ENCODE assay signal across 30 mouse cellular contexts in genomic region chr3:69885866-69886265, GRCm38 (mm10). TPM values are rescaled to one million over a fixed set of nuclear protein-coding genes. Genes with fewer than 3 reads are reported as not detected.
DNase-seq lines count a peak whose midpoint lies in the region; ATAC-seq lines count a peak whose summit lies in the region.
"Had no signal": no experiment of that assay in that cellular context is flagged by ENCODE, and none has a peak within 500 bp of the region (broad histone marks: within the 10 kb centered on the region; RNA-seq: fewer than 3 reads in every experiment).

No protein-coding gene starts in this region.

- H3K36me3 ChIP-seq in kidney, embryonic 16.5 days (ENCODE audit: insufficient read depth, low read length): no peaks in the 10 kb centered on the region
- H3K36me3 ChIP-seq: forebrain, embryonic 15.5 days; hindbrain, embryonic 12.5 days had no signal

- H3K4me3 ChIP-seq in kidney, embryonic 16.5 days (ENCODE audit: low read length): no peak overlapping the region
- H3K4me3 ChIP-seq: forebrain, embryonic 15.5 days; hindbrain, embryonic 12.5 days had no signal

- no peak overlapping the region for H3K4me2 ChIP-seq in kidney, embryonic 16.5 days (replicated peaks; ENCODE audit: low read depth, low read length)
- H3K4me2 ChIP-seq: forebrain, embryonic 15.5 days; heart, embryonic 11.5 days; hindbrain, embryonic 12.5 days; midbrain, embryonic 11.5 days had no signal

- H3K9ac ChIP-seq in kidney, embryonic 16.5 days (replicated peaks; ENCODE audit: low read length): no peak overlapping the region
- H3K9ac ChIP-seq: forebrain, embryonic 15.5 days; hindbrain, embryonic 12.5 days; liver, embryonic 14.5 days had no signal

- no peaks in the 10 kb centered on the region for H3K27me3 ChIP-seq in kidney, embryonic 16.5 days (ENCODE audit: insufficient read depth, low read length)
- H3K27me3 ChIP-seq: forebrain, embryonic 15.5 days; hindbrain, embryonic 12.5 days had no signal

- no peaks in the 10 kb centered on the region for H3K9me3 ChIP-seq in kidney, embryonic 16.5 days (ENCODE audit: low read length)
- H3K9me3 ChIP-seq: forebrain, embryonic 15.5 days; hindbrain, embryonic 12.5 days had no signal

- ATAC-seq in kidney, embryonic 16.5 days (ENCODE audit: low FRiP score, low TSS enrichment): no peak
- ATAC-seq in megakaryocyte, adult 5-6 weeks (ENCODE audit: poor library complexity, severe bottlenecking): no peak
- ATAC-seq: forebrain, embryonic 15.5 days; hindbrain, postnatal 0 days; intestine, embryonic 16.5 days; midbrain, embryonic 16.5 days had no signal

- H3K27ac ChIP-seq in kidney, embryonic 16.5 days (ENCODE audit: low read length): no peak overlapping the region
- H3K27ac ChIP-seq: forebrain, embryonic 15.5 days; hindbrain, embryonic 12.5 days; hindbrain, postnatal 0 days; liver, embryonic 14.5 days had no signal

- 37% methylated on average over 2 of the region's 2 CpGs for WGBS in kidney, embryonic 16.5 days

- peaks cover 5% of the 10 kb centered on the region; the same call in 1 of the 2 replicates for H3K4me1 ChIP-seq in kidney, embryonic 16.5 days (ENCODE audit: insufficient read depth, low read length)
- H3K4me1 ChIP-seq: forebrain, embryonic 15.5 days; hindbrain, embryonic 12.5 days had no signal

- DNase-seq in kidney, adult 11 months: peak; percentile 9
- no peak for DNase-seq in kidney, postnatal 10 days
- DNase-seq in kidney, postnatal 36 days: peak; percentile 5 to 31
- peak; percentile 55 for DNase-seq in cerebellum, adult 9-10 months
- no peak for DNase-seq in right cerebral cortex, postnatal 36 days (ENCODE audit: low spot score in 2 of 2)
- DNase-seq: adrenal gland, adult 2 months; adrenal gland, postnatal 36 days; gastrocnemius, postnatal 36 days; heart, adult 18-20 months; heart, postnatal 36 days; layer of hippocampus, adult 9-11 months; liver; lung, adult 2 months; right cerebral cortex, postnatal 25 days; spleen, adult 18-20 months; thymus, adult 18-20 months; thymus, postnatal 36 days had no signal

RNA-seq across cellular contexts. Expression of gene Sptssb, which starts 26.1 kb away (rescaled TPM):
- polyA plus RNA-seq in kidney, embryonic 16.5 days (2015; fragmentation: Nextera tagmentation; extraction: Ambion mirVana): 3.7 and 8.9 TPM in 2 replicates
- total RNA-seq in megakaryocyte, adult 5-6 weeks (2015): not detected in 2 replicates
- total RNA-seq in megakaryocyte, adult 5-6 weeks (2017): not detected in 2 replicates
- total RNA-seq: adrenal gland, adult 2 months; adrenal gland, postnatal 36 days; gastrocnemius, adult 18-20 months; gastrocnemius, postnatal 36 days; heart, adult 18-20 months; heart, postnatal 36 days; megakaryocyte progenitor cell, adult 5-6 weeks; neutrophil, adult 5-6 weeks had no signal
- polyA plus RNA-seq: adrenal gland, adult 2 months had no signal

Comparison
In these comparisons a context has a peak if more than half of its experiments do, and no peak if none do; other contexts are left out.
1. DNase-seq: peak in kidney, adult 11 months (single experiment), kidney, postnatal 36 days (2 of 2) and cerebellum, adult 9-10 months (single experiment); none in kidney, postnatal 10 days (single experiment) and right cerebral cortex, postnatal 36 days (0 of 2).